Mouse (Mus musculus) cortical plate, adult 2 months (tissue): ENCODE measurements around the gene Spns2.

Experiments used
- CTCF ChIP-seq: fragments of 200-500 bp; IDR thresholded peaks from 2 replicates; pipeline ENCODE4 v1.5.1; 2011; ENCODE audit warnings: mild to moderate bottlenecking, control low read depth, low read length; ENCODE audit not compliant: insufficient read depth; ENCODE audit errors: extremely low read depth
- POLR2A ChIP-seq: fragments of 200-500 bp; IDR thresholded peaks from 2 replicates; pipeline ENCODE4 v1.6.1; 2011; ENCODE audit warnings: mild to moderate bottlenecking, low read length, control low read depth; ENCODE audit not compliant: insufficient read depth; ENCODE audit errors: extremely low read depth

- TF ChIP-seq POLR2A, result no peak
- no peak for TF ChIP-seq CTCF
Measured at GRCm38 (mm10) chr11:72466694-72467507, 22.8 kb downstream of the Spns2 start.
